Mouse (Mus musculus) midbrain, embryonic 15.5 days (tissue): ENCODE data around the gene Ddx52. TPM values are rescaled to one million over a fixed set of nuclear protein-coding genes. Genes with fewer than 3 reads are reported as not detected.
A peak's percentile ranks its signal among the peaks of the same experiment; 100 is the strongest.

Experiments used
- ATAC-seq: fragments of 200-750 bp; cut with Nextera tagmentation; replicated peaks from 2 replicates; pipeline ENCODE4 v1.8.0; 2017; ENCODE audit warnings: moderate TSS enrichment
- H3K27ac ChIP-seq: fragments of 300-500 bp; sonication (generic); 2 replicates; pipeline ENCODE4 v1.5.1; 2015; ENCODE audit warnings: mild to moderate bottlenecking, inconsistent platforms
- H3K27me3 ChIP-seq: fragments of 300-500 bp; sonication (generic); replicated peaks from 2 replicates; pipeline ENCODE4 v1.6.1; 2015; ENCODE audit warnings: inconsistent platforms
- H3K36me3 ChIP-seq: fragments of 300-500 bp; sonication (generic); replicated peaks from 2 replicates; pipeline ENCODE4 v1.6.1; 2015; ENCODE audit warnings: inconsistent platforms
- H3K4me1 ChIP-seq: fragments of 300-500 bp; sonication (generic); 2 replicates; pipeline ENCODE4 v1.6.1; 2015; ENCODE audit warnings: inconsistent platforms
- H3K4me2 ChIP-seq: fragments of 300-500 bp; sonication (generic); 2 replicates; pipeline ENCODE4 v1.6.1; 2015; ENCODE audit warnings: inconsistent platforms, mild to moderate bottlenecking, moderate library complexity
- H3K4me3 ChIP-seq: fragments of 300-500 bp; sonication (generic); 2 replicates; pipeline ENCODE4 v1.5.1; 2015; ENCODE audit warnings: mild to moderate bottlenecking, inconsistent platforms
- H3K9ac ChIP-seq: fragments of 300-500 bp; sonication (generic); 2 replicates; pipeline ENCODE4 v1.6.1; 2015; ENCODE audit warnings: mild to moderate bottlenecking, inconsistent platforms
- H3K9me3 ChIP-seq: fragments of 300-500 bp; sonication (generic); 2 replicates; pipeline ENCODE4 v1.6.1; 2016; ENCODE audit warnings: inconsistent platforms
- WGBS: fragments of 180-500 bp; shearing (Covaris S2); methylation state at CpG from one replicate; pipeline ENCODE4 v1.1.7; 2015; ENCODE audit warnings: mixed read lengths; 5-methylcytosine and 5-hydroxymethylcytosine counted together
- polyA plus RNA-seq: library from polyadenylated mRNA; unstranded; fragments of >200 nt; fragmentation: Nextera tagmentation; extraction: Ambion mirVana; gene quantifications from 2 replicates; pipeline ENCODE4 v1.2.1, GENCODE M21; 2015

Gene Ddx52
- polyA plus RNA-seq, 1 experiment from 2014 or later = 21.5 TPM

DNA sequence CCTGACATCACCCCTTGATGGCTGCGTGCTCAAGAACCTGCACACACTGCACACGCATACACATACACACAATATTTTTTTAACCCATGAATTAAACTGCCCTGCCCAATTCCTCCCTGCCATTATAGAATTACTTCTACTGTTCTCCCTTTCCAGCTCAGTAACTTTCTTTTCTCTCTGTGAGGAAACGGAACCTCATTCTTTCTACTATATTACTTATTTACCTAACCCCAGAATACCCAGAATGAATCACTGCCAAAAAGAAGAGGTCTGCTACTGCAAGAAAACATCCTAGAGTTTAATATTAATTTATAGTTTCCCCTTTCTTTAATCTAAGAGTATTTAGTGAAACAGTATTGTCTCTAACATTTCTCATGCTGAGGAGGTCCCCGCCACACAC is 8.5 kb upstream of the Ddx52 start:
- Histone ChIP-seq H3K4me1 (no peaks in the 10 kb centered on the region), H3K27ac (no peak overlapping the region)

DNA sequence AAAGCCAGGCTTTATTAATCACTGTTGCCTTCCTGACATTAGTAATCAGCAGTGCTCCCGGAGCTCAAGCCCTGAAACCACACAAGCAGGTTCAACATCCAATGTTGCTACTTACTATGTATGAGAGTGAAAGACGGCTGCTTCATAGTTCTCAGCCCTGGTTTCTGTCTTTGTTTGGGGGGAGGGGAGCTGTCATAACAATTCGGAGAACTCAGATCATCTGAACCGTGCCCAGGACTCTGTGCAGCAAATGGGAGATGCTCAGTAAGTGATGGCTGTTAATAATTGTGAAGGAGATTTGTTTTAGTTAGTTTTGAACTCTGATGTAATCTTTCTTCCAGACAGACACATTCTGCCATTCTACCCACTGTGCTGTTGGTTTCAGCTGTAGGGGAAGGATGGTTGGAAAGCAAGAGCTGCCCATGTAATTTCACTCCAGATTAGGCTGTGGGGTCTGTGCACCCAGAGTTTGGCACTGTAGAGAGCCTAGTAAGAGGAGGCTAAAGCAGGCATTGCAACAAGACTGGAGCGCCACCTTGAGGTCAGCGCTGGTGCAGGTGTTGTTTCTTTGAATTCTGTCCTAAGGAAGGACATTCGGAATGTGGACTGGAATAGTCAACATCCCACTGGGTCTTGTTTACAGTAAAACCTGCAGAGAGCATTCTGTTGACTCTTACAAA is 5.7 kb upstream of the Ddx52 start:
- no peaks in the 10 kb centered on the region for H3K36me3 ChIP-seq
- no peaks in the 10 kb centered on the region for H3K9me3 ChIP-seq
- no peak overlapping the region for H3K9ac ChIP-seq
- no peak overlapping the region for H3K27ac ChIP-seq
- no peak overlapping the region for H3K4me2 ChIP-seq
- no peaks in the 10 kb centered on the region for H3K4me1 ChIP-seq
- 17% methylated on average over 7 of the region's 7 CpGs for WGBS
- no peak overlapping the region for H3K4me3 ChIP-seq
- ATAC-seq = no peak
- peaks cover 9% of the 10 kb centered on the region for H3K27me3 ChIP-seq

More for the DNA sequence above, 8.5 kb upstream of the Ddx52 start:
- no peaks in the 10 kb centered on the region for H3K9me3 ChIP-seq
- ATAC-seq = no peak
- peaks cover 5% of the 10 kb centered on the region; the same call in 1 of the 2 replicates for H3K27me3 ChIP-seq
- H3K36me3 ChIP-seq = no peaks in the 10 kb centered on the region
- H3K4me2 ChIP-seq = no peak overlapping the region
- 91% methylated on average over 4 of the region's 4 CpGs for WGBS
- no peak overlapping the region for H3K4me3 ChIP-seq
- H3K9ac ChIP-seq = no peak overlapping the region

- no peak overlapping the region for H3K4me3 ChIP-seq
- H3K9ac ChIP-seq = no peak overlapping the region
- no peaks in the 10 kb centered on the region; the same call in 1 of the 2 replicates for H3K36me3 ChIP-seq
- WGBS = 84% methylated on average over 8 of the region's 8 CpGs
- peaks cover 11% of the 10 kb centered on the region for H3K4me1 ChIP-seq
- no peak overlapping the region for H3K27ac ChIP-seq
- peaks cover 9% of the 10 kb centered on the region for H3K27me3 ChIP-seq
- ATAC-seq = no peak
- no peaks in the 10 kb centered on the region for H3K9me3 ChIP-seq
- H3K4me2 ChIP-seq = no peak overlapping the region
Measured at GRCm38 (mm10) chr11:83938556-83938955, 3.3 kb upstream of the Ddx52 start.

- Histone ChIP-seq H3K27me3 (no peaks in the 10 kb centered on the region), H3K4me1 (no peaks in the 10 kb centered on the region), H3K36me3 (peaks cover 59% of the 10 kb centered on the region), H3K27ac (no peak overlapping the region), H3K9me3 (no peaks in the 10 kb centered on the region), H3K4me2 (no peak overlapping the region), H3K4me3 (no peak overlapping the region), H3K9ac (no peak overlapping the region)
- 94% methylated on average over 2 of the region's 2 CpGs for WGBS
- ATAC-seq = no peak
Measured at GRCm38 (mm10) chr11:83956822-83957221, 15.0 kb downstream of the Ddx52 start.

- Histone ChIP-seq H3K4me2 (no peak overlapping the region), H3K4me1 (peaks cover 23% of the 10 kb centered on the region), H3K9ac (no peak overlapping the region), H3K36me3 (peaks cover 44% of the 10 kb centered on the region), H3K4me3 (no peak overlapping the region), H3K9me3 (no peaks in the 10 kb centered on the region), H3K27ac (no peak overlapping the region), H3K27me3 (no peaks in the 10 kb centered on the region)
- WGBS = 89% methylated on average over 3 of the region's 3 CpGs
- ATAC-seq = no peak
Measured at GRCm38 (mm10) chr11:83961983-83962382, 20.1 kb downstream of the Ddx52 start.

GRCm38 (mm10) chr11:83963991-83964921 is 22.4 kb downstream of the Ddx52 start, which contains the start of gene Synrg:
Synrg (plus strand) TSS chr11:83964428.
- peaks cover 34% of the 10 kb centered on the region for H3K4me1 ChIP-seq
- peak within 1 kb of the TSS; percentile 67 for H3K4me2 ChIP-seq
- H3K9me3 ChIP-seq = no peaks in the 10 kb centered on the region
- ATAC-seq = peak; percentile 97
- peak within 1 kb of the TSS; percentile 76 for H3K9ac ChIP-seq
- 1% methylated on average over 76 of the region's 76 CpGs for WGBS
- peak within 1 kb of the TSS; percentile 77 for H3K4me3 ChIP-seq
- H3K36me3 ChIP-seq = peaks cover 33% of the 10 kb centered on the region
- no peaks in the 10 kb centered on the region for H3K27me3 ChIP-seq
- H3K27ac ChIP-seq = peak within 1 kb of the TSS; percentile 95

GRCm38 (mm10) chr11:83967436-83968204 is 25.8 kb downstream of the Ddx52 start:
- no peak overlapping the region for H3K4me3 ChIP-seq
- H3K36me3 ChIP-seq = 0 out of 2 replicates have a peak, but pooled peaks cover 20% of the 10 kb centered on the region
- peaks cover 34% of the 10 kb centered on the region for H3K4me1 ChIP-seq
- no peaks in the 10 kb centered on the region for H3K9me3 ChIP-seq
- WGBS = 52% methylated on average over 8 of the region's 8 CpGs
- H3K27me3 ChIP-seq = no peaks in the 10 kb centered on the region
- no peak overlapping the region for H3K27ac ChIP-seq
- no peak for ATAC-seq
- no peak overlapping the region for H3K9ac ChIP-seq
- H3K4me2 ChIP-seq = no peak overlapping the region

DNA sequence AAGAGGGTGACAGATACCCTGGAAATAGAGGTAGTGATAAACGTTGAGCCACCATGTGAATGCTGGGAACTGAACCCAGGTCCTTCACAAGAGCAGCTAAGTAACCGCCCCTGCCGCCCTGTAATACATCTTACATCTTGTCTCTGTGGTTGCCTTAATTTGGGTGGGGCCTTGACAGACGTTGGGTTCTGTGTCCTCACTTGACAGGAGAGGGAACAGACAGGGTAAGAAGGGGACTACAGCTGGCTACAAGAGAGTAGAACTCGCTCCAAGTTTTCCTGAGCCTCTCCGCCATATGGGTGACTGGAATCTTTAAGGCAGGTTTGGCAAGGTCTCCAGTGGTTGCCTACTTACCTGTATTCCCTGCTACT is 26.3 kb downstream of the Ddx52 start:
- no peak for ATAC-seq
- Histone ChIP-seq H3K27me3 (no peaks in the 10 kb centered on the region), H3K36me3 (peaks cover 20% of the 10 kb centered on the region; the same call in 1 of the 2 replicates), H3K4me2 (no peak overlapping the region), H3K9me3 (no peaks in the 10 kb centered on the region), H3K27ac (no peak overlapping the region), H3K9ac (no peak overlapping the region), H3K4me3 (no peak overlapping the region), H3K4me1 (peaks cover 34% of the 10 kb centered on the region)
- 84% methylated on average over 6 of the region's 6 CpGs for WGBS

GRCm38 (mm10) chr11:83969040-83969439 is 27.2 kb downstream of the Ddx52 start:
- Histone ChIP-seq H3K9me3 (no peaks in the 10 kb centered on the region), H3K36me3 (peaks cover 22% of the 10 kb centered on the region), H3K27ac (no peak overlapping the region), H3K4me1 (peaks cover 30% of the 10 kb centered on the region), H3K9ac (no peak overlapping the region), H3K27me3 (no peaks in the 10 kb centered on the region), H3K4me3 (no peak overlapping the region), H3K4me2 (no peak overlapping the region)
- no peak for ATAC-seq
- 89% methylated on average over 3 of the region's 3 CpGs for WGBS

DNA sequence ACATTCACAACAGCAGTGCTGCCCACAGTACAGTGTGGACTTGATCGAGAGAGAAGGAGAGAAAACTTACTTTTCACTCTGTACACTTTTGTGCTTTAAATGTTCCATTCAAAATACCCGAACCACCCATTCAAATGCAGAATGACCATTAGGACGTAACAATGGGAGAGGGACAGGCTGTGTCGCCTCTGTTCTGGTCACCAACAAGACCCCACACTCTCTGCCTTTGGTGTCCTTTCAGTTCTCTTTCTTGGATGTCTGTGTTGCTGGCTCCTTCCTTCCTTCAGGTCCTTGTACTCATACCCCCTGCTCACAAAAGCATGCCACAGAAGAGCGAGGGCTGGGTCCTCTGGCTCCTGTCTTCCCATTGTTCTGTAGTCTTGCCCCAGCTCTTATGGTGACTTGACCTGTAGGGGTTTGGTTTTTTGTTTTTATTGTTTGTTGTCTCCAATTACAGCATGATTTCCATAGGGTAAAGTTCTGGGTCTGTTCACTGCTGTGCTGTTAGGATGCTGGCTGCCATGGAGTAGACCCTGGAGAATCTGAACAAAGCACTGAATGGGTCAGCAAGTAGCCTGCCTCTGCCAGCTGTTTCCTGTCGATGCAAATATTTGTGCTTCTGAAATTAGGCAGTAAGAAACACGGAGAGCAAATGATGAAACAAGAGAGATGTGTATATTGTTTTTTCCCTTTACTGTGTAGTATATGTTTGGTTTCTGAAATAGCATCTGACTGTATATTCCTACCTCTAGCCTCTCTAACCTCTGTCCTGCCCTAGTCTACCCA is 32.9 kb downstream of the Ddx52 start:
- no peak overlapping the region for H3K9ac ChIP-seq
- no peak overlapping the region for H3K4me3 ChIP-seq
- H3K27ac ChIP-seq = no peak overlapping the region
- H3K4me1 ChIP-seq = no peaks in the 10 kb centered on the region
- H3K4me2 ChIP-seq = no peak overlapping the region
- 49% methylated on average over 7 of the region's 7 CpGs for WGBS
- peaks cover 50% of the 10 kb centered on the region for H3K36me3 ChIP-seq
- H3K9me3 ChIP-seq = no peaks in the 10 kb centered on the region
- H3K27me3 ChIP-seq = no peaks in the 10 kb centered on the region
- no peak for ATAC-seq

- Histone ChIP-seq H3K4me3 (no peak overlapping the region), H3K36me3 (peaks cover 57% of the 10 kb centered on the region), H3K9me3 (no peaks in the 10 kb centered on the region), H3K9ac (no peak overlapping the region), H3K27me3 (no peaks in the 10 kb centered on the region), H3K4me2 (no peak overlapping the region), H3K27ac (no peak overlapping the region), H3K4me1 (no peaks in the 10 kb centered on the region)
- WGBS = 96% methylated on average over 1 of the region's 1 CpGs
- ATAC-seq = no peak
Measured at GRCm38 (mm10) chr11:83975488-83975887, 33.6 kb downstream of the Ddx52 start.
